Mouse (Mus musculus): Measurements from ENCODE around the gene Ipo7.

- TF ChIP-seq POLR2A (IDR thresholded peaks at IDR 0.05; ENCODE audit: insufficient read length, low read depth) (no peak), SRF (IDR thresholded peaks at IDR 0.05; ENCODE audit: control insufficient read depth, insufficient read length, low read depth) (peak; percentile 85), REST (IDR thresholded peaks at IDR 0.05; ENCODE audit: insufficient read depth, insufficient read length) (no peak)
These were observed 24.7 kb upstream of the Ipo7 start for GRCm38 (mm10) chr7:109993157-109993959.

All from myocyte (in vitro differentiated cells).